Mouse (Mus musculus) megakaryocyte, embryonic 14.5 days (primary cell): ENCODE measurements around the gene Tdrd5.

ENCODE experiments used
- FLI1 ChIP-seq: IDR thresholded peaks from 2 replicates; pipeline ENCODE4 v1.6.1; 2012; ENCODE audit warnings: low read length, inconsistent platforms, mixed read lengths
- GATA1 ChIP-seq: IDR thresholded peaks from 3 replicates; pipeline ENCODE4 v1.6.1; 2012; ENCODE audit warnings: mixed read lengths, low read length, inconsistent platforms, borderline replicate concordance

- TF ChIP-seq GATA1 (no peak), FLI1 (no peak)
Observed at GRCm38 (mm10) chr1:156241713-156242348, 61.6 kb downstream of the Tdrd5 start.
